Mouse (Mus musculus) small intestine, adult 2 months (tissue): Measurements from ENCODE around the gene Iqschfp.

Experiments used
- CTCF ChIP-seq: fragments of 200-500 bp; IDR thresholded peaks from 2 replicates; pipeline ENCODE4 v1.5.1; 2012; ENCODE audit warnings: low read depth, mild to moderate bottlenecking, control low read depth, inconsistent platforms, low read length, moderate library complexity, mixed read lengths; ENCODE audit not compliant: insufficient replicate concordance, insufficient read length; ENCODE audit errors: extremely low read depth
- POLR2A ChIP-seq: fragments of 200-500 bp; IDR thresholded peaks from 2 replicates; pipeline ENCODE4 v1.6.1; 2012; ENCODE audit warnings: low read depth, mild to moderate bottlenecking, control low read depth, inconsistent platforms, low read length, moderate library complexity

DNA sequence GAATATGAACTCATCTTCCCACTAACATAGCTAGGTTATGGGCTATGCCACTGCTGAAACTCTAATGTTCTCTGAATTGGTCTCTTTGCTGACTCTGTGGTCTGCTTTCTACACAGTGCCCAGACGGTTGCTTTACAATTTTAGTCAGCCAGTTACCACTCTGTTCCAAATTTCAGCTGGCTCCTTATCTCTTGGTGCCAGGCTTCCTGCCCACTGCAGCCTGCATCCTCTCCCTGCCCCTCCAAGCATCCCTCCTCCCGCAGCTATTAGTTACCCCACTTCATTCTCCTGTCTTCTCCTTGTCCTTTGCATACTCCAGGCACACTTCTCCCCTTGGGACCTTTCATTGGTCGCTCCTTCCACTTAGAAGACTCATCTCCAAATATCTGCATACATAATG, 268.7 kb downstream of the Iqschfp start:
- TF ChIP-seq POLR2A (no peak), CTCF (no peak)
